Mouse (Mus musculus): ENCODE results near the gene Nxpe5. TPM values are rescaled to one million over a fixed set of nuclear protein-coding genes. Genes with fewer than 3 reads are reported as not detected.

The Nxpe5 gene
- total RNA-seq, 2 experiments from 2014 or later, result 0.25 TPM; not detected in 1

GRCm38 (mm10) chr5:138277994-138278393 is 52.3 kb downstream of the Nxpe5 start:
- DNase-seq, result no peak

GRCm38 (mm10) chr5:138279585-138280424 is 54.1 kb downstream of the Nxpe5 start, which contains the start of the genes Gm43720, Gpc2 and Stag3:
TSS of gene Gm43720 (minus strand) at chr5:138279958.
TSS of gene Gpc2 (minus strand) at chr5:138280005.
TSS of gene Stag3 (plus strand) at chr5:138280240.
- DNase-seq, result peak; percentile 78 to 84

- no peak for DNase-seq
These were observed 54.7 kb downstream of the Nxpe5 start for GRCm38 (mm10) chr5:138280425-138280768.

GRCm38 (mm10) chr5:138280829-138281228 is 55.1 kb downstream of the Nxpe5 start:
- no peak for DNase-seq

- no peak for DNase-seq
These were observed 56.1 kb downstream of the Nxpe5 start for GRCm38 (mm10) chr5:138281798-138282197.

GRCm38 (mm10) chr5:138283540-138283939 is 57.8 kb downstream of the Nxpe5 start:
- DNase-seq, result no peak

GRCm38 (mm10) chr5:138287861-138288260 is 62.2 kb downstream of the Nxpe5 start:
- no peak for DNase-seq

- DNase-seq, result no peak
These were observed 65.9 kb downstream of the Nxpe5 start for GRCm38 (mm10) chr5:138291638-138292037.

GRCm38 (mm10) chr5:138294158-138294557 is 68.5 kb downstream of the Nxpe5 start:
- no peak for DNase-seq

- no peak for DNase-seq
These were observed 73.9 kb downstream of the Nxpe5 start for GRCm38 (mm10) chr5:138299613-138300012.

Other genes starting within 250 kb of the Nxpe5 start
- gene Azgp1, start 244.4 kb upstream of the Nxpe5 start, total RNA-seq (2021), result not detected
- gene Smok3a, start 204.6 kb upstream of the Nxpe5 start, total RNA-seq (2021), result not detected
- not detected for gene Smok3b, start 204.5 kb upstream of the Nxpe5 start, total RNA-seq (2021)
- gene Smok3c, start 172.7 kb upstream of the Nxpe5 start, total RNA-seq (2021), result not detected
- gene Zkscan1, start 140.8 kb upstream of the Nxpe5 start, total RNA-seq (2021), result 10 to 100 TPM; 41.5 to 41.9 TPM
- gene Zscan21, start 109.0 kb upstream of the Nxpe5 start, total RNA-seq (2021), result 10 to 100 TPM; 14.5 to 15.2 TPM
- gene Zfp113, start 70.2 kb upstream of the Nxpe5 start, total RNA-seq (2021), result 10 to 100 TPM; 14.0 to 14.5 TPM
- 100 to 1,000 TPM; 136 to 139 TPM for gene Cops6, start 64.8 kb upstream of the Nxpe5 start, total RNA-seq (2021)
- 10 to 100 TPM; 19.3 to 29.6 TPM for gene Ap4m1, start 53.9 kb upstream of the Nxpe5 start, total RNA-seq (2021)
- gene Mcm7, start 53.5 kb upstream of the Nxpe5 start, total RNA-seq (2021), result 10 to 100 TPM; 14.5 to 17.4 TPM
- gene Taf6, start 38.4 kb upstream of the Nxpe5 start, total RNA-seq (2021), result 10 to 100 TPM; 37.9 to 44.4 TPM
- 10 to 100 TPM; 15.0 to 16.8 TPM for gene Cnpy4, start 38.4 kb upstream of the Nxpe5 start, total RNA-seq (2021)
- gene Mblac1, start 31.6 kb upstream of the Nxpe5 start, total RNA-seq (2021), result 1 to 10 TPM; 8.2 to 8.6 TPM
- 10 to 100 TPM; 54.5 to 58.7 TPM for gene Lamtor4, start 29.6 kb downstream of the Nxpe5 start, total RNA-seq (2021)
- gene BC037034, start 38.1 kb downstream of the Nxpe5 start, total RNA-seq (2021), result 10 to 100 TPM; 70.0 to 73.7 TPM
- gene Gal3st4, start 46.9 kb downstream of the Nxpe5 start, total RNA-seq (2021), result 1 to 10 TPM; 3.2 to 3.7 TPM
- gene Gm43720, start 54.1 kb downstream of the Nxpe5 start, total RNA-seq (2021), result not detected
- 1 to 10 TPM; 2.1 to 3.1 TPM for gene Gpc2, start 54.1 kb downstream of the Nxpe5 start, total RNA-seq (2021)
- 1 to 10 TPM in 1 of 2 experiments, under 1 TPM in 1; 0.77 to 1.3 TPM for gene Stag3, start 54.3 kb downstream of the Nxpe5 start, total RNA-seq (2021)
- gene Pvrig, start 116.1 kb downstream of the Nxpe5 start, total RNA-seq (2021), result not detected
- gene Zfp157, start 215.6 kb downstream of the Nxpe5 start, total RNA-seq (2021), result 10 to 100 TPM; 25.2 to 26.6 TPM

All from layer of hippocampus, postnatal 36 days (tissue).